ENCODE assay signal across 25 mouse cellular contexts in the genomic region with DNA sequence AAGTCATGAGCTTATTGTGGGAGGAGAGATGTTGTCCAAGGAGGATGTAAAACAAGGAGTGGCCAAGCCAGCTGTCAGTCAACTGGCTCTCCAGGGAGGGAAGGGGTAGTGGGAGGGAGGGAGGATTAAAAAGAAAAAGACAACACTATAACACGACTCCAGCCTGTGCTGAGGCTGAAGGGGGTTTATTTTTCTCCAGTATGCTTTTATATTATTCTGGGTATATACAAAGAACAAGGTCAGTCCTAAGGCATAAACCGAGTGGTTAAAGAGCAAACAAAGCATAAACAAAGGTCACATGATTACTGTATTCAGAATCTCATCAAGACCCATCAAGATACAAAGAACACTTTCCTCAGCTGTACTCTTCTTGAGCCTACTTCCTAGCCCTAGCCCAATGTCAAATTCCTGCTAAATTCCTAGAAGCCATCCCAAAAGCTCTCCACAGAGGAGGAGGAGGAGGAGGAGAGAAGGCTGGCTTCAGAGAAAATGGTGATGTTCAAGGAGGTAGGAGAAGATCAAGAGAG. TPM values are rescaled to one million over a fixed set of nuclear protein-coding genes. Genes with fewer than 3 reads are reported as not detected.
"Had no signal": no experiment of that assay in that cellular context is flagged by ENCODE, and none has a peak within 500 bp of the region (broad histone marks: within the 10 kb centered on the region; RNA-seq: fewer than 3 reads in every experiment).

No protein-coding gene starts in this region.

- H3K4me3 ChIP-seq: limb, embryonic 10.5 days; limb, embryonic 13.5 days; liver, embryonic 12.5 days; liver, embryonic 15.5 days; megakaryocyte, embryonic 14.5 days; midbrain, embryonic 10.5 days; midbrain, embryonic 13.5 days; myocyte; neural tube, embryonic 13.5 days; stomach, embryonic 15.5 days had no signal

- H3K4me1 ChIP-seq: limb, embryonic 10.5 days; limb, embryonic 13.5 days; midbrain, embryonic 10.5 days; midbrain, embryonic 13.5 days; neural tube, embryonic 13.5 days; stomach, embryonic 15.5 days had no signal

- H3K36me3 ChIP-seq: liver, embryonic 15.5 days; stomach, embryonic 15.5 days had no signal

- H3K27ac ChIP-seq: kidney, postnatal 0 days; limb, embryonic 10.5 days; limb, embryonic 13.5 days; liver, embryonic 12.5 days; liver, embryonic 15.5 days; midbrain, embryonic 10.5 days; midbrain, embryonic 13.5 days; neural tube, embryonic 13.5 days; stomach, embryonic 15.5 days had no signal

- DNase-seq: kidney, adult 18-20 months; kidney, postnatal 25 days; liver; lung, adult 2 months; lung, postnatal 14 days; retina, postnatal 1 day; right cerebral cortex, postnatal 25 days; spleen, adult 18-20 months; thymus, postnatal 25 days had no signal

- H3K9ac ChIP-seq: limb, embryonic 13.5 days; liver, embryonic 12.5 days; liver, embryonic 15.5 days; midbrain, embryonic 13.5 days; neural tube, embryonic 13.5 days; stomach, embryonic 15.5 days had no signal

- H3K9me3 ChIP-seq: limb, embryonic 10.5 days; limb, embryonic 13.5 days; liver, embryonic 12.5 days; liver, embryonic 15.5 days; megakaryocyte, embryonic 14.5 days; midbrain, embryonic 10.5 days; midbrain, embryonic 13.5 days; neural tube, embryonic 13.5 days; stomach, embryonic 15.5 days had no signal

- ATAC-seq: liver, embryonic 12.5 days; midbrain, embryonic 13.5 days; midbrain, embryonic 16.5 days had no signal

RNA-seq across cellular contexts. Expression of gene Tmem202, which starts 9.4 kb away (rescaled TPM):
- total RNA-seq: monocyte, adult 5-6 weeks had no signal
- polyA plus RNA-seq: kidney, embryonic 14.5 days; limb, embryonic 10.5 days; liver, embryonic 12.5 days; lung, embryonic 16.5 days; stomach, embryonic 15.5 days had no signal

RNA-seq across cellular contexts. Expression of gene Celf6, which starts 28.7 kb away (rescaled TPM):
- total RNA-seq: monocyte, adult 5-6 weeks; neutrophil, adult 5-6 weeks had no signal
- polyA plus RNA-seq: kidney, embryonic 14.5 days; limb, embryonic 10.5 days; myocyte had no signal
